Mouse (Mus musculus) heart, adult 2 months (tissue): ENCODE results near the gene 2510002D24Rik. TPM values are rescaled to one million over a fixed set of nuclear protein-coding genes. Genes with fewer than 3 reads are reported as not detected.
"Not testable (repeated sequence)": the region's sequence is repeated elsewhere in the genome, so short reads cannot be mapped to it uniquely, and the experiment has no call there.

Experiments used
- DNase-seq, 2 experiments: peaks; one replicate each; pipeline ENCODE4 v3.0.0; 2021
- H3K27ac ChIP-seq: fragments of 200-600 bp; 2 replicates; pipeline ENCODE4 v1.8.1; 2022
- H3K27me3 ChIP-seq: fragments of 200-500 bp; 2 replicates; pipeline ENCODE4 v1.6.1; 2012; ENCODE audit warnings: mild to moderate bottlenecking, low read length, inconsistent platforms, mixed read lengths; ENCODE audit not compliant: control insufficient read depth, insufficient read depth
- H3K36me3 ChIP-seq: fragments of 200-500 bp; 2 replicates; pipeline ENCODE4 v1.6.1; 2012; ENCODE audit warnings: low read length, inconsistent platforms; ENCODE audit not compliant: control insufficient read depth, insufficient read depth
- H3K4me1 ChIP-seq: fragments of 200-500 bp; 2 replicates; pipeline ENCODE4 v1.6.1; 2011; ENCODE audit warnings: low read length; ENCODE audit not compliant: control insufficient read depth, insufficient read depth
- H3K4me3 ChIP-seq: fragments of 200-600 bp; 2 replicates; pipeline ENCODE4 v1.8.1; 2022
- H3K79me2 ChIP-seq: fragments of 200-500 bp; replicated peaks from 2 replicates; pipeline ENCODE4 v1.6.1; 2012; ENCODE audit warnings: mild to moderate bottlenecking, inconsistent platforms, low read length, moderate library complexity, mixed read lengths; ENCODE audit not compliant: control insufficient read depth, insufficient read depth
- H3K9ac ChIP-seq: fragments of 200-500 bp; 2 replicates; pipeline ENCODE4 v1.6.1; 2012; ENCODE audit warnings: low read depth, mild to moderate bottlenecking, control low read depth, inconsistent platforms, low read length, mixed read lengths
- CTCF ChIP-seq: fragments of 200-600 bp; IDR thresholded peaks from 2 replicates; pipeline ENCODE4 v1.8.1; 2022; ENCODE audit warnings: antibody characterized with exemption, mild to moderate bottlenecking, moderate library complexity
- EP300 ChIP-seq: fragments of 200-500 bp; IDR thresholded peaks from 2 replicates; pipeline ENCODE4 v1.6.1; 2011; ENCODE audit warnings: low read depth, low read length, control low read depth; ENCODE audit not compliant: insufficient read depth
- POLR2A ChIP-seq: fragments of 200-500 bp; IDR thresholded peaks from 2 replicates; pipeline ENCODE4 v1.6.1; 2011; ENCODE audit warnings: mild to moderate bottlenecking, low read depth, low read length, control low read depth; ENCODE audit not compliant: insufficient read depth
- WGBS: fragments of 180-500 bp; shearing (Covaris S2); methylation state at CpG from one replicate; pipeline ENCODE4 v1.1.7; 2018; 5-methylcytosine and 5-hydroxymethylcytosine counted together
- intact Hi-C: fragments of 180-260 bp; cut with DNase I; formaldehyde crosslinking; loops from one replicate; pipeline ENCODE4 v1.15.1; 2025
- polyA plus RNA-seq: library from polyadenylated mRNA; depleted of rRNA; stranded (reverse); fragments of >200 nt; gene quantifications from 2 replicates; pipeline ENCODE4 v1.2.3, GENCODE M21; 2012
- total RNA-seq, 2 experiments: library from RNA; stranded (reverse); gene quantifications; 2 replicates each; pipeline ENCODE4 v1.2.3; 2021

2510002D24Rik gene
- total and polyA plus RNA-seq, 3 experiments = 23.3 to 46.9 (median 25.5) TPM

DNA sequence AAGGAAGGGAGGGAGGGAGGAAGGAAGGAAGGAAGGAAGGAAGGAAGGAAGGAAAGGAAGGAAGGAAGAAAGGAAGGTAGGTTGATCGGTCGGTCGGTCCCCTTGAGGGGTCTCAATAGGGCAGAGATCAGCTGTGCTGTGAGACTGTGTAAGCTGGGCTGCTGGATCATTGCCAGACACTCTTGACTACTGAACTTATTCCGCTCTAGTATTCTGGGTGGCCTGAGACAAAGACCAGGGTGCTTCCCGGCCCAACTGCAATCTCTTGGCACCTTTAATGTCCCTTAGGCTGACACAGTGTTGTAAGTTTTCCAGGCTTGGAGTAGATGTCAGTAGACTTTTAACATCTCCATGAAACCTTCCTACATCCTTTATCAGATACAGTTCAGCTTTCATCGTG, 7.3 kb upstream of the 2510002D24Rik start:
- TF ChIP-seq CTCF (no peak), EP300 (no peak), POLR2A (no peak)
- H3K36me3 ChIP-seq = peaks cover 8% of the 10 kb centered on the region
- H3K79me2 ChIP-seq = no peaks in the 10 kb centered on the region
- 62% methylated on average over 6 of the region's 6 CpGs for WGBS
- no peaks in the 10 kb centered on the region for H3K27me3 ChIP-seq
- H3K27ac ChIP-seq = no peak overlapping the region
- intact Hi-C loops = no loop called here
- DNase-seq = no peak
- H3K9ac ChIP-seq = no peak overlapping the region
- H3K4me1 ChIP-seq = no peaks in the 10 kb centered on the region
- H3K4me3 ChIP-seq = no peak overlapping the region

DNA sequence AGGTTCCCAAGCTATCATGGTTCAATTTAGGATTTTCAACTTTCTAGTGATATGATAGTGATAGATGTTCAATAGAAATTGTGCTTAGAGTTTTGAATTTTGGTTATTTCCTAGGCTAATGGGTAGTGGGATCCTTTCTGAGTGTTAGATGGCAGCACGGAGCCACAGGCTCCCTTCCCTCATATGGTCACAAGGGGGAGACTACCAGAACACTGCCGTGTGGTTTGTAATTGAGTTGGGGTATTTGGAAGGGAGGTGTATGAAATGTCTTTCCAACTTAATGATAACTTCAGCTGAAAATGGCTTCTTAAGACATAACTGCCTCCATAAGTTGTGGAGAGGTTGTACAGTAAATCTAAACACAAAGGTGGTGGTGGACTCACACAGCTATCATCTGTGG, 2.9 kb upstream of the 2510002D24Rik start:
- H3K4me3 ChIP-seq = no peak overlapping the region
- DNase-seq = no peak
- 63% methylated on average over 2 of the region's 2 CpGs for WGBS
- H3K36me3 ChIP-seq = peaks cover 4% of the 10 kb centered on the region; the same call in 1 of the 2 replicates
- intact Hi-C loops = no loop called here
- H3K79me2 ChIP-seq = no peaks in the 10 kb centered on the region
- peaks cover 3% of the 10 kb centered on the region for H3K4me1 ChIP-seq
- H3K27me3 ChIP-seq = no peaks in the 10 kb centered on the region
- TF ChIP-seq POLR2A (no peak), CTCF (0 out of 2 replicates have a peak, but pooled peaks have one; percentile 20)
- H3K9ac ChIP-seq = no peak overlapping the region
- no peak overlapping the region for H3K27ac ChIP-seq

- no peaks in the 10 kb centered on the region for H3K27me3 ChIP-seq
- intact Hi-C loops = no loop called here
- 32% methylated on average over 3 of the region's 3 CpGs for WGBS
- H3K36me3 ChIP-seq = no peaks in the 10 kb centered on the region
- no peaks in the 10 kb centered on the region for H3K79me2 ChIP-seq
- peaks cover 3% of the 10 kb centered on the region for H3K4me1 ChIP-seq
- TF ChIP-seq POLR2A = no peak
- TF ChIP-seq CTCF = no peak
- no peak for TF ChIP-seq EP300
- H3K27ac ChIP-seq = no peak overlapping the region
- no peak for DNase-seq
- H3K4me3 ChIP-seq = peak overlapping the region; percentile 96
- H3K9ac ChIP-seq = no peak overlapping the region
Observed at GRCm38 (mm10) chr16:18836073-18836467, 308 bp upstream of the 2510002D24Rik start.

- intact Hi-C loops = no loop called here
- DNase-seq = peak in 1 of 2 experiments; percentile 36
- H3K4me3 ChIP-seq = no peak overlapping the region
- H3K9ac ChIP-seq = no peak overlapping the region
- no peak for TF ChIP-seq POLR2A
- no peak for TF ChIP-seq EP300
- no peak for TF ChIP-seq CTCF
- H3K27me3 ChIP-seq = no peaks in the 10 kb centered on the region
- WGBS = 66% methylated on average over 4 of the region's 4 CpGs
- no peak overlapping the region for H3K27ac ChIP-seq
- peaks cover 3% of the 10 kb centered on the region for H3K4me1 ChIP-seq
- no peaks in the 10 kb centered on the region for H3K36me3 ChIP-seq
- no peaks in the 10 kb centered on the region for H3K79me2 ChIP-seq
Observed at GRCm38 (mm10) chr16:18838346-18838745, 2.0 kb downstream of the 2510002D24Rik start.

DNA sequence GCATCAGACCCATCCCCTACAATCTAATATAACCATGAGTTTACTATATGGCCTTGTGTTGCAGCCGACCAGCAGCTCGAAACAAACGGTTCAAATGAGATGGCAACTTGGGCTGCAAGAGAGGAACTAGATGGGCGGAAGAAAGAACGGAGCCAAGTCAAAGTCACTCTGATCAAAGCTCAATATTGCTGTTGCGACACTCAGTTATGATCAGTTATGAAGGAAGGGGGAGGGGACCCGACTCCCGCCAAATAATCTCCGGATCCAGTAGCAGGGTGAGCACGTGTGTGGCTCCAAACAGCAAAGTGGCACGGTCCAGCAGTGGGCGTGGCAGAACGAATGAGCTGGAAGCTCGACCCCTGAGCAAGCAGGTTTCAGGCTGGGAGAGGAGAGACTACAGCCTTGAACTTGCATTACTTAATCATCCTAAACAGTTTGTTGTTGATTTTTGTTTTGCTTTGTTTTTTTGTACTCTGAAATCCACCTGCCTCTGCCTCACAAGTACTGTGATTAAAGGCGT, 10.0 kb downstream of the 2510002D24Rik start:
- Histone ChIP-seq H3K4me3 (no peak overlapping the region), H3K9ac (no peak overlapping the region), H3K27me3 (no peaks in the 10 kb centered on the region), H3K27ac (no peak overlapping the region), H3K79me2 (no peaks in the 10 kb centered on the region), H3K36me3 (no peaks in the 10 kb centered on the region), H3K4me1 (no peaks in the 10 kb centered on the region)
- TF ChIP-seq POLR2A = no peak
- no peak for TF ChIP-seq EP300
- no peak for TF ChIP-seq CTCF
- WGBS = 87% methylated on average over 15 of the region's 15 CpGs
- intact Hi-C loops = no loop called here
- DNase-seq = no peak

DNA sequence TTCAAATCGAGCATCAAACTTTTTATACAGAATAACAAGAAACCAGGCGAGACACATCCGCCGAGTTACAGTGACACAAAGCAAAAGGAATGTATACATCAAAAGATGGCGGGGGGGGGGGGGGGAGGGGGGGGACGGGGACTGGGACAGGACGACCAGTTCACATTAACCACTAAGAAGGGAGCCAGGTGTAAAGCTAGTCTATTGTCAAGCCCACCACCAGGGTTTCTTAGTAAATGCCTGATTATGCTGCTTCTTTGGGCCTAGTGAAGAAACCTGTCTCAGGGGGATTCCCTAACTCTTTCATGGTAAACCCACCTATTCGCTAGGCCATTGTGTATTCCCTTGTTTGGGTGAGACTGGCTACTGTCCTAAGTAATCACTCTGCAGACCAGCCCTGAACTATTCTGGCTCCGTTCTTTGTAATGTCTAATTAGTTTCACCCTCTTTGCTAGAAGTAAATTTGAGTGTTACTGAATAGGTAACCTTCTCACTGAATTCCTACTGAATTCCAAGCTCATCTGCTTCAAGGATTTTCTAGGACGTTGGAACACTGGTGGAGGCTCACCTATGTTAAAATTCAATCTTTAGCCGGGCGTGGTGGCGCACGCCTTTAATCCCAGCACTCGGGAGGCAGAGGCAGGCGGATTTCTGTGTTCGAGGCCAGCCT, 13.3 kb downstream of the 2510002D24Rik start:
- H3K4me1 ChIP-seq, H3K79me2 ChIP-seq, H3K4me3 ChIP-seq, H3K27me3 ChIP-seq, H3K27ac ChIP-seq, DNase-seq, H3K9ac ChIP-seq, intact Hi-C loops, H3K36me3 ChIP-seq: not testable (repeated sequence)
- 86% methylated on average over 17 of the region's 17 CpGs for WGBS
